Mouse (Mus musculus): ENCODE data around the gene Cav1. TPM values are rescaled to one million over a fixed set of nuclear protein-coding genes. Genes with fewer than 3 reads are reported as not detected.
A peak's percentile ranks its signal among the peaks of the same experiment; 100 is the strongest.

Gene Cav1
- polyA plus RNA-seq, 1 experiment from 2014 or later, result 245 TPM

DNA sequence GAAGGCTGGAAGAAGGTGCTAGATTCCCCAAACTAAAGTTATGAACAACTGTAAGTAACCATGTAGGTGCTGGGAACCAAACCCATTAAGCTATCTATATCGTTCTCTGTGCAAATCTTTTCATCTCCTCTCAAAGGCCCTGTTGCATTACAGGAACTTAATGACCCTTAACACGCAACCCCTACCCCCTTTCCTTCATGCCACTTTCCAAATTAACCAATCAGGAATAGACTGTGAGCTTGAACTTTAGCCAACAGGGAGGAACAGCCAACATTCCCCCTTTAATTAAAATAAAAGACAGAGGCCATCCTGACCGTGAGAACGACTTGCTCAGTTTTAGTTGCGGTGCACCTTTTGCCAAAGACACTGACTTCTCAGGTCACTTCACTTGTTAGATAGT, 11.0 kb upstream of the Cav1 start:
- Histone ChIP-seq H3K9me3 (no peaks in the 10 kb centered on the region), H3K4me2 (no peak overlapping the region), H3K27me3 (no peaks in the 10 kb centered on the region), H3K27ac (no peak overlapping the region), H3K4me1 (no peaks in the 10 kb centered on the region), H3K36me3 (no peaks in the 10 kb centered on the region), H3K4me3 (no peak overlapping the region), H3K9ac (no peak overlapping the region)
- WGBS, result 70% methylated on average over 5 of the region's 5 CpGs
- ATAC-seq (ENCODE audit: insufficient number of reproducible peaks, low FRiP score, low TSS enrichment, low read depth), result no peak

DNA sequence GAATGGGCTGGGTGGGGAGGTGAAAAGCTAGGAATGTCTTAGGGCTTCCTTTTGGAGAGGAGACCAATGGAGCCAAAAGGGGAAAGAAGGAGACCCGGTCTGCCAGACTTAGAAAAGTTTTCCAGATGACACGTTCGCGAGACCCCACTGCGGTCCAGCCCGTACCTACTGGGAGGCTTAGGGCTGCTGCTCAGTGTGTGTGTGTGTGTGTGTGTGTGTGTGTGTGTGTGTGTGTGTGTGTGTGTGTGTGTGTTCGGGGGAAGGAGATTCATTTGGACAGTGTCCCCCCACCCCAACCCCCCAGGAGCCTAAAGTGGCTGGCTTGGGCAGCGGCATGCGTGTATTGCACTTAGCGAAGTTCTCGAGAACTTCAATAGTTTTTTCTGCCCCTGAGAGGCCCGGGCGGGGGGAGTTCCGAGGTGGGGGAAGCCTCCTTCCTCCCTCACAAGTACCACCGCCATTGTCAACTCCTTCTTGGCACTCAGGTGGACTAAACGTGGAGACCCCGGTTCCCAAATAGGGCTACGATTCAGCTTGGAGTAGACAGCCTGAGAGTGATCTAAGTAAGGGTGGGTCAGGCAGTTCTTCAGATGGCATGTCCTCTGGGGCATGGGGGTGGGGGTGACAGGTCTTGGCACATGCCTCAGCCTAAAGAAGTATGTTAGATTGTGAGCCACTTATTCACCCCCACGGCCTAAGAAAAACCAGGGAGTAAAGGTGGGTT, 629 bp downstream of the Cav1 start:
- peak overlapping the region; percentile 54 for H3K9ac ChIP-seq
- peaks cover 22% of the 10 kb centered on the region for H3K4me1 ChIP-seq
- H3K36me3 ChIP-seq, result no peaks in the 10 kb centered on the region
- no peaks in the 10 kb centered on the region for H3K9me3 ChIP-seq
- H3K27ac ChIP-seq, result peak overlapping the region; percentile 84
- WGBS, result 1% methylated on average over 18 of the region's 19 CpGs
- peak overlapping the region; percentile 47 for H3K4me3 ChIP-seq
- peak overlapping the region; percentile 82 for H3K4me2 ChIP-seq
- 0 out of 2 replicates have a peak, but pooled peaks cover 11% of the 10 kb centered on the region for H3K27me3 ChIP-seq
- ATAC-seq (ENCODE audit: insufficient number of reproducible peaks, low FRiP score, low TSS enrichment, low read depth), result 0 out of 2 replicates have a peak, but pooled peaks have one; percentile 33

DNA sequence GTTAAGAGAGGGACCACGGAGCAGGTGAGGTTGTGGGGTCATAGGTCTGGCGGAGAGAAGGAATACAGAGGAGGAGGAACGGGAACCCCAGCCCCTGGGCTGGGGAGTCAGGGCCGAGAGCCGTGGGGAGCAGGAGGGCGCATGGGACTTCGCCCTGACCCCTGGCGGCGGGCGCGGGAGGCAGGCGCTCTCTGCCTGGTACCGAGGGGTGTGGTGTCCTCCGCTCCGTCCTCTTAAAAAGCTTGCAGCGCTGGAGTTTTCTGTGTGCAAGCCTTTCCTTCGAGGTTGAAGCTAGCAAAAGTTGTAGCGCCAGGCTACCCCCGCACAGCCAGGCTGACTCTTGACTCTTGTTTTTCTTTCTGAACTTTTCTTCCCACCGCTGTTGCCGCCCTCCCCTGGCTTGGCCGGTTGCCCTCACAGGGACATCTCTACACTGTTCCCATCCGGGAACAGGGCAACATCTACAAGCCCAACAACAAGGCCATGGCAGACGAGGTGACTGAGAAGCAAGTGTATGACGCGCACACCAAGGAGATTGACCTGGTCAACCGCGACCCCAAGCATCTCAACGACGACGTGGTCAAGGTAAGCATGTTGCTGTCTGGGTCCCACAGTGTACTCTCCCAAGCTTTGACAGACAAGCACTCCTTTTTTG, 1.5 kb downstream of the Cav1 start:
- Histone ChIP-seq H3K4me2 (peak overlapping the region; percentile 82), H3K4me1 (peaks cover 22% of the 10 kb centered on the region), H3K27me3 (0 out of 2 replicates have a peak, but pooled peaks cover 11% of the 10 kb centered on the region), H3K9me3 (no peaks in the 10 kb centered on the region), H3K4me3 (peak overlapping the region; percentile 47), H3K27ac (peak overlapping the region; percentile 84), H3K36me3 (no peaks in the 10 kb centered on the region), H3K9ac (peak overlapping the region; percentile 31)
- peak; percentile 78 for ATAC-seq (ENCODE audit: insufficient number of reproducible peaks, low FRiP score, low TSS enrichment, low read depth)
- 3% methylated on average over 31 of the region's 31 CpGs for WGBS

DNA sequence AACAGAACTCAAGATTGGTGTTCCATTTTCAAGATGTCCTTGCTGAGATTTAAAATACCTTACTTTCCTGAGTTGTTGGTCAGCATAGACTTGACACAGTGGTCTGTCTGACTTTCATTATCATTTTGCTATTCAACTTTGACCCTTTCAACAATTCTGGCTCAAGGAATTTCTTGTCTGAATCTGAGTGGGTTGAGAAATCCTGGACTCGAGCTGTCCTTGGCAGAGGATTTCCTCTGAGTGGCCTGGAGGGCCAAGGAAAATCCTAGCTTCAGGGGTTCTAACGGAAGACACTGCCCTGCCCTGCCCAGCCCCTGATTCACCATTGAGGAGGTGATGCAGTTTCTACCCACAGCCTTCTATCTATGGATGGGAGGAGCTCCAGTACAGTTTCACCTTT, 2.5 kb downstream of the Cav1 start:
- no peak for ATAC-seq (ENCODE audit: insufficient number of reproducible peaks, low FRiP score, low TSS enrichment, low read depth)
- no peaks in the 10 kb centered on the region for H3K9me3 ChIP-seq
- H3K27ac ChIP-seq, result no peak overlapping the region
- peak overlapping the region; percentile 47 for H3K4me3 ChIP-seq
- H3K27me3 ChIP-seq, result 0 out of 2 replicates have a peak, but pooled peaks cover 11% of the 10 kb centered on the region
- H3K4me2 ChIP-seq, result peak overlapping the region; percentile 82
- 45% methylated on average over 2 of the region's 2 CpGs for WGBS
- H3K36me3 ChIP-seq, result no peaks in the 10 kb centered on the region
- peaks cover 22% of the 10 kb centered on the region for H3K4me1 ChIP-seq
- no peak overlapping the region for H3K9ac ChIP-seq

DNA sequence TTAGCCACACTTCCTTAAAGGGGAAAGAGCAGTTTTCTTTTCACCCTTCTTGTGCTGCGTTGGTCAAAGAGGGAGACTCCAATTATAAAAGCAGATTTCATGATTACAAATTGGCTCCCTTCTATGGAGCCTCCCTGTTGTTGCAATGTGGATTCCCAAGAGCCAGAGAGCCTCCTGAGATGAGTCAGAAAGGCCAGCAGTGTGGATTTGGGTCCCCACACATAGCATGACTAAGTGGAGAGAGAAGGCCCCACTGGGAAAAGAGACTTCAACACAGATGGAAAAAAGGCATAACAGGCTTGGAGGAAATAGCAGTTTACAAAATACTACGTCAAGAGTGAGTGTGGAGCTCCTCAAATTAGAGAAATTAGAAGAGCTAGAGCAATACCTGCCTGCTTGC, 3.1 kb downstream of the Cav1 start:
- H3K36me3 ChIP-seq, result no peaks in the 10 kb centered on the region
- H3K9me3 ChIP-seq, result no peaks in the 10 kb centered on the region
- 60% methylated on average over 2 of the region's 2 CpGs for WGBS
- 0 out of 2 replicates have a peak, but pooled peaks cover 11% of the 10 kb centered on the region for H3K27me3 ChIP-seq
- H3K4me3 ChIP-seq, result 0 out of 2 replicates have a peak overlapping the region, but pooled peaks have one; percentile 47
- no peak overlapping the region for H3K27ac ChIP-seq
- ATAC-seq (ENCODE audit: insufficient number of reproducible peaks, low FRiP score, low TSS enrichment, low read depth), result no peak
- no peak overlapping the region for H3K9ac ChIP-seq
- H3K4me1 ChIP-seq, result peaks cover 22% of the 10 kb centered on the region
- H3K4me2 ChIP-seq, result 0 out of 2 replicates have a peak overlapping the region, but pooled peaks have one; percentile 82

DNA sequence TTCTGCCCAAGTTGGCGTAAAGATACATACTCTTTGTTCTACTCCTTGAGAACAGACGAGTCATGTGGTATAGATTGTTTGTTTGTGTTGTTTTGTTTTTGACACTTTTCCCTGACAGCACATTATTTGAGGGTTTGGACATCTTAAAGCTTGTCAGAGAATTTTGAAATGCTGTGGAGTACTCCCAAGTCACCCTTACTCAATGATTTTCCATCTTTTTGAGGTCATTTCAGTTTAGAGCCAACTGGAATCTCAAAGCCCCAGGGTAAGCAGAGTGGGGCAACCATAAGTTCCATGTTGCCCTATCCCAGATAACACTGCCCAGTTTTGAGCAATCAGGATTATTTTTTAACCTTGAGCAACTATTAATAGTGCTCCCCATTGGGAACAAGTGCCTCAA, 8.1 kb downstream of the Cav1 start:
- no peak for ATAC-seq (ENCODE audit: insufficient number of reproducible peaks, low FRiP score, low TSS enrichment, low read depth)
- no peak overlapping the region for H3K4me3 ChIP-seq
- H3K27me3 ChIP-seq, result no peaks in the 10 kb centered on the region
- no peaks in the 10 kb centered on the region for H3K9me3 ChIP-seq
- no peak overlapping the region for H3K27ac ChIP-seq
- no peak overlapping the region for H3K9ac ChIP-seq
- WGBS, result 86% methylated on average over 2 of the region's 2 CpGs
- no peak overlapping the region for H3K4me2 ChIP-seq
- no peaks in the 10 kb centered on the region for H3K36me3 ChIP-seq
- peaks cover 14% of the 10 kb centered on the region for H3K4me1 ChIP-seq

DNA sequence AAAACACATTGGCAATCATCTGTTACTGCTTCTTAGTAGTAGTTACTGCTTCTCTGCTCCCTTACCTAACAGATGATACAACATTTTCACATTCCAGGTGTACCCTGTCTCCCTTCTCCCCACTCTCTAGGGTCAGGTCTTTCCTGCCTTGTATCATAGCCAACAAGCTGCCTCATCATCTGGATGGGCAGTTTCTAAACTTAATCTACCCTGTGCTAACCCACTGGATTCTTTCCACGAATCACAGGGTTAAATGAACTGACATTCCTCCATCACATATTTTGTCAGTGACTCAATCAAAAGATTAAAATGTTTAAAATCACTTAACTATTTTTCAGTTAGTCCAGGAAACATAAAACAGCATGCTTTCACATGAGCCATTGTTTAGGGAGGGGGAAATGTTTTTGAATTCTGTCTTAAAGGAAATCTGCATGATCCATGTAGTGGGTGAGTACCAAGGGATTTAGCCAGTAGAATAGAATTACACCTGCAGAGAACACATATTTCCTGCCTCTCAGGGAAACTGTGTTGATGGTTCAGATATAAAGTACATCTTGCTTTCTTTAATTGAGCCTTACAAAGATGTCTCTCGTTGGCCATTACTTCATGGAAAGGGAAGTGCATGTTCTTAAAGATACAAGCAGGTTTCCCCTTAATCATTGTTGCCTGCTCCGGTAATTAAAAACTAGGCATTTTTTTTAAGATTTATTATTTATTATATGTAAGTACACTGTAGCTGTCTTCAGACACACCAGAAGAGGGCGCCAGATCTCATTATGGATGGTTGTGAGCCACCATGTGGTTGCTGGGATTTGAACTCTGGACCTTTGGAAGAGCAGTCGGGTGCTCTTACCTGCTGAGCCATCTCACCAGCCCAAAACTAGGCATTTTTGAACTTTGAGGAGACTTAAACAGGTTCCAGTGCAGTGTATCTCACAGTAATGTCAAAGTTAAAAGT, 8.8 kb downstream of the Cav1 start:
- Histone ChIP-seq H3K4me1 (peaks cover 14% of the 10 kb centered on the region), H3K4me2 (no peak overlapping the region), H3K27me3 (no peaks in the 10 kb centered on the region), H3K9me3 (no peaks in the 10 kb centered on the region), H3K4me3 (no peak overlapping the region), H3K9ac (no peak overlapping the region), H3K27ac (no peak overlapping the region), H3K36me3 (no peaks in the 10 kb centered on the region)
- ATAC-seq (ENCODE audit: insufficient number of reproducible peaks, low FRiP score, low TSS enrichment, low read depth), result no peak
- WGBS, result 78% methylated on average over 5 of the region's 5 CpGs

DNA sequence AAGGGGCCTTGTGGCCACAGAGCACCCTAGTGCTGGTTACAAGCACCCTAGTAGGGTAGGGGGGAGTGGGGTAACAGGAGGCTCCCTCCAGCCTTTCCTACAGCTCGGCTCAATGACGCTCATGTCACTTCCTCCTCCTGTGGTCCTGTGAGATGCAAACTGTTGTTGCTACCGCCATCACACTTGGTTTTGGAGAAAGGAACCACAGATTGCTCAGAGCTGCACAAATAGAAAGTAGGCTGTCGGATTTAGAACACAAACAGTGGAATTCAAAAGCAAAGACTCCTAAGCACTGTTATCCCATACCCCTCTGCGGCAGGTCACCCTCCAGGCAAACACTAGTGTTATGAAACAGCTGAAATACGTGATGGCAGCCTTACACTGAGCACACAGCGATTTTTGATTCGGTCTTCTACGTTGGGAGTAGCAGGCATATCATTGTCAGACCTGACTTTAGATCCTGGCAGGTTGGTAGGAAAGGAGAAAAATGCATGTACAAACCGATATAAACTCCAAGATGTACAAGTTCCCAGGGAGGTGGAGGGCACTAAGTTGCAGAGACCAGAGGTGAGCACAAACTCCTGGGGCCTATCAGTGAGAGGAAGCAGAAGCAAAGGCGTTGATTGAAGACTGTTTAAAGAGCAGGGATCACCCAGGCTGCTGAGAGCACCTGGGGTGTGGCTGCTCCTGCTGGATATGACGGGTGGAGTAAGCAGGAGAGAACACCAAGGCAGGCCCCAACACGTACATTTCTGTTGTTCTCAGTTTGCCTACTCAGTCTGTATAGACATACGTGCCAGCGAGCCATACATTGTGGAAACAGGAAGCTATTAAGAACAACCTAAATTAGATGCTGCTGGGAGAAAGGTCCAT, 10.4 kb downstream of the Cav1 start:
- H3K27me3 ChIP-seq, result no peaks in the 10 kb centered on the region
- ATAC-seq (ENCODE audit: insufficient number of reproducible peaks, low FRiP score, low TSS enrichment, low read depth), result peak; percentile 74; the same call in 1 of the 2 replicates
- H3K4me1 ChIP-seq, result peaks cover 14% of the 10 kb centered on the region
- peak overlapping the region; percentile 70 for H3K27ac ChIP-seq
- H3K36me3 ChIP-seq, result no peaks in the 10 kb centered on the region
- no peak overlapping the region for H3K4me2 ChIP-seq
- no peak overlapping the region for H3K9ac ChIP-seq
- WGBS, result 55% methylated on average over 15 of the region's 15 CpGs
- no peak overlapping the region for H3K4me3 ChIP-seq
- no peaks in the 10 kb centered on the region for H3K9me3 ChIP-seq

DNA sequence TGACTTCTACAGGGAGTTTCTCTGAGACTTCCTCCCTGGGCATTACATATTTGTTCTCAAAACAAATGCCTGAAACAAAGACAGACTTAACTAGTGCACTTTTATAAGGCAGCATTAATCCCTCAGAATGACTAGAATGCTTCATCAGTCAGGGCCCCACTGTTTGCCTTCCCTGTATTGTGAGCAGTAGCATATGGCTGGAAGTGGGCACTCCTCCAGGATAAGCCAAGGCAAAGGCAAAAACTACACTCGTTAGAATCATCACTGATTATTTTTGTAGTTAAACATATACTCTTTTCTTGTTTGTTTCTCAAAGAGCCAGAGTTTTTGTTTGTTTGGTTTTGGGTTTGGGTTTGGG, 11.0 kb downstream of the Cav1 start:
- Histone ChIP-seq H3K36me3 (no peaks in the 10 kb centered on the region), H3K4me1 (peaks cover 14% of the 10 kb centered on the region), H3K27ac (peak overlapping the region; percentile 70), H3K9ac (no peak overlapping the region), H3K4me3 (no peak overlapping the region), H3K27me3 (no peaks in the 10 kb centered on the region), H3K4me2 (no peak overlapping the region), H3K9me3 (no peaks in the 10 kb centered on the region)
- ATAC-seq (ENCODE audit: insufficient number of reproducible peaks, low FRiP score, low TSS enrichment, low read depth), result no peak
- WGBS, result 44% methylated on average over 1 of the region's 1 CpGs

DNA sequence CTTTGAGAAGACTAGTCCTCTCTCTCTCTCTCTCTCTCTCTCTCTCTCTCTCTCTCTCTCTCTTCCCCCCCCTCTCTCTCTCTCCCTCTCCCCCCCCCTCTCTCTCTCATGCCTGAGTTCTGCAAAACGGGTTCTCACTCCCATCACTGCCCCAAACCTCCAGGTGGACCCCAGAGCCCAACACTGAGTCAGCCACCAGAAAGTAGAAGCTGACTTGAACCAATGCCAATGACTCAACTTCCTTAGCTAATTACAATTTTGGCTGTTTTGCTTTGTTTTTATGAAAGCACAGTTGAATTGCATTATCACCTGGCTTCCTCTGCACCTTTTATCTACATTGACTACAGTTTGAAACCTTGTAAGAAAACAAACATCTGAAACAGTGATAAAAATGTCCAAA, 11.8 kb downstream of the Cav1 start:
- Histone ChIP-seq H3K4me3 (no peak overlapping the region), H3K4me1 (peaks cover 14% of the 10 kb centered on the region), H3K27ac (no peak overlapping the region), H3K27me3 (no peaks in the 10 kb centered on the region), H3K36me3 (no peaks in the 10 kb centered on the region), H3K4me2 (no peak overlapping the region), H3K9ac (no peak overlapping the region), H3K9me3 (no peaks in the 10 kb centered on the region)
- no peak for ATAC-seq (ENCODE audit: insufficient number of reproducible peaks, low FRiP score, low TSS enrichment, low read depth)
- 27% methylated on average over 1 of the region's 1 CpGs for WGBS

DNA sequence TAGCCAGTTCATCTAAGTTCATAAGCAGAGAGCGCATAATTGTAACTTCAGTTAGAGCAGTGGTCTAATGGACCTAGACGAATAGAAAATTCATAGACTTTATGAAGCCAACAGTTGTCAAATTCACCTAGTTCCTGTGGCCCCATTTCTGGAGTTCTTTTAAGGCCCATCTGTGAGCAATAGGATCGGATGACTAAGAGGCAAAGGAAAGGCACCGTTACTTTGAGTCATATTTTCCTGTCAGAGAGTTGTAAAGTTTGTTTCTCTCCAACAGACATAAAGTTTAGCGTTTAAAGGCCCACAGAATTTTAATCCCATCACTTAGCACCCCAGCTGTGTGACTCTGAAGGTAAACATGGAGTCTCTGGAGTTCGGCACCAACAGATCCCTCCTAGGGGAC, 15.8 kb downstream of the Cav1 start:
- no peak for ATAC-seq (ENCODE audit: insufficient number of reproducible peaks, low FRiP score, low TSS enrichment, low read depth)
- Histone ChIP-seq H3K4me3 (no peak overlapping the region), H3K4me2 (no peak overlapping the region), H3K9me3 (no peaks in the 10 kb centered on the region), H3K9ac (no peak overlapping the region), H3K36me3 (no peaks in the 10 kb centered on the region; the same call in 1 of the 2 replicates), H3K4me1 (peaks cover 3% of the 10 kb centered on the region), H3K27me3 (no peaks in the 10 kb centered on the region), H3K27ac (no peak overlapping the region)
- 49% methylated on average over 6 of the region's 6 CpGs for WGBS

Data from limb, embryonic 15.5 days (tissue).